Mouse (Mus musculus) embryonic facial prominence, embryonic 12.5 days (tissue): ENCODE results near the gene Nuak2. TPM values are rescaled to one million over a fixed set of nuclear protein-coding genes. Genes with fewer than 3 reads are reported as not detected.

ENCODE experiments used
- ATAC-seq: fragments of 200-750 bp; cut with Nextera tagmentation; 2 replicates; pipeline ENCODE4 v1.8.0; 2017; ENCODE audit not compliant: insufficient number of reproducible peaks, insufficient read depth, low FRiP score, low TSS enrichment
- H3K27ac ChIP-seq: fragments of 300-500 bp; sonication (generic); 2 replicates; pipeline ENCODE4 v1.5.1; 2016; ENCODE audit warnings: mild to moderate bottlenecking
- H3K27me3 ChIP-seq: fragments of 300-500 bp; sonication (generic); 2 replicates; pipeline ENCODE4 v1.6.1; 2016; ENCODE audit warnings: mild to moderate bottlenecking, moderate library complexity
- H3K36me3 ChIP-seq: fragments of 300-500 bp; sonication (generic); 2 replicates; pipeline ENCODE4 v1.6.1; 2016; ENCODE audit warnings: mild to moderate bottlenecking
- H3K4me1 ChIP-seq: fragments of 300-500 bp; sonication (generic); 2 replicates; pipeline ENCODE4 v1.6.1; 2016
- H3K4me2 ChIP-seq: fragments of 300-500 bp; sonication (generic); replicated peaks from 2 replicates; pipeline ENCODE4 v1.6.1; 2016; ENCODE audit warnings: mild to moderate bottlenecking, moderate library complexity
- H3K4me3 ChIP-seq: fragments of 300-500 bp; sonication (generic); 2 replicates; pipeline ENCODE4 v1.5.1; 2016; ENCODE audit warnings: mild to moderate bottlenecking
- H3K9ac ChIP-seq: fragments of 300-500 bp; sonication (generic); 2 replicates; pipeline ENCODE4 v1.6.1; 2016; ENCODE audit warnings: mild to moderate bottlenecking, moderate library complexity
- H3K9me3 ChIP-seq: fragments of 300-500 bp; sonication (generic); 2 replicates; pipeline ENCODE4 v1.6.1; 2016; ENCODE audit warnings: mild to moderate bottlenecking, moderate library complexity
- WGBS: fragments of 180-500 bp; shearing (Covaris S2); methylation state at CpG from one replicate; pipeline ENCODE4 v1.1.7; 2016; 5-methylcytosine and 5-hydroxymethylcytosine counted together
- polyA plus RNA-seq: library from polyadenylated mRNA; unstranded; fragments of >200 nt; fragmentation: Nextera tagmentation; extraction: Ambion mirVana; gene quantifications from 2 replicates; pipeline ENCODE4 v1.2.1, GENCODE M21; 2016

The Nuak2 gene
- polyA plus RNA-seq, 1 experiment from 2014 or later = 6.3 TPM

DNA sequence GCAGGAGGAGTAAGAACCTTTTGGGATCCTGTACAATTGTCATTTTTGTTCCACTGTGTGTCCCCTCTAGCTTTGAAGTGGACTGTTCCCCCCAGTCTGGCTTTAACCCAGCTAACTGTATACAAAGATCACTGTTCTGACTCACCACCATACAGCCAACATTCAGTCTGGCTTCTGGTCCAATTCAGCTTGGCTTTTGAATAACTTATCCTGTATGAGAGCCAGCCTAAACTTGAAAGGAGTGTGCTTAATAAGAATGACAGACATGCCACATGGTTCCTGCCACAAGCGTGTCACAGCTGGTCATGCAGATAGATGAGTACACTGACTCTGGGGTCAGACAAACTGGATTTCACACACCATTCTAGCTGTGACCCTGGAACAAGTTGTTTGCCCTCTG, 29.2 kb upstream of the Nuak2 start:
- H3K36me3 ChIP-seq = no peaks in the 10 kb centered on the region
- no peak overlapping the region for H3K4me2 ChIP-seq
- no peak overlapping the region for H3K4me3 ChIP-seq
- no peak overlapping the region for H3K9ac ChIP-seq
- 83% methylated on average over 1 of the region's 1 CpGs for WGBS
- ATAC-seq = no peak
- peaks cover 18% of the 10 kb centered on the region for H3K4me1 ChIP-seq
- no peaks in the 10 kb centered on the region for H3K9me3 ChIP-seq
- no peak overlapping the region for H3K27ac ChIP-seq
- H3K27me3 ChIP-seq = peaks cover 8% of the 10 kb centered on the region; the same call in 1 of the 2 replicates

DNA sequence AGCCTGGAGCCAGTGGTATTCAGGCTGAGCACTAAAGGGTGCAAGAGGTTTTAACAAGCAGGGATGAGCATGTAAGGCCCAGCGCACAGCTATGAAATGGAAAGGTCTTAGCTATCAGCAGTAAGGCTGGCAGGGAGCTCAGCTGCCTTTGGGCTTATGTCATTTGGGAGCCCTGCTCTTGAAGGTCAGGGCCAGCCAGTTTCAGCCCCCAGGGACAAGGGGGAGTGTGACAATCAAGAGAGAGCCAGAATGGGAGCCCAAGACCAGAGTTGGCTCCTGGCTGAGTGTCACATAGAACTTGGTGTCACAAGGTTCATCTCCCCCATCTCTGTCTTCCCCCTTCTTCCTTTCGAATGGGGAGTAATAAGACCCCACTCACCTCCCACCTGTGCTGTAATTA, 28.5 kb upstream of the Nuak2 start:
- Histone ChIP-seq H3K4me1 (peaks cover 22% of the 10 kb centered on the region), H3K4me3 (no peak overlapping the region), H3K9ac (no peak overlapping the region), H3K27me3 (peaks cover 8% of the 10 kb centered on the region; the same call in 1 of the 2 replicates), H3K36me3 (no peaks in the 10 kb centered on the region), H3K9me3 (no peaks in the 10 kb centered on the region), H3K27ac (no peak overlapping the region), H3K4me2 (no peak overlapping the region)
- 62% methylated on average over 2 of the region's 2 CpGs for WGBS
- ATAC-seq = no peak

DNA sequence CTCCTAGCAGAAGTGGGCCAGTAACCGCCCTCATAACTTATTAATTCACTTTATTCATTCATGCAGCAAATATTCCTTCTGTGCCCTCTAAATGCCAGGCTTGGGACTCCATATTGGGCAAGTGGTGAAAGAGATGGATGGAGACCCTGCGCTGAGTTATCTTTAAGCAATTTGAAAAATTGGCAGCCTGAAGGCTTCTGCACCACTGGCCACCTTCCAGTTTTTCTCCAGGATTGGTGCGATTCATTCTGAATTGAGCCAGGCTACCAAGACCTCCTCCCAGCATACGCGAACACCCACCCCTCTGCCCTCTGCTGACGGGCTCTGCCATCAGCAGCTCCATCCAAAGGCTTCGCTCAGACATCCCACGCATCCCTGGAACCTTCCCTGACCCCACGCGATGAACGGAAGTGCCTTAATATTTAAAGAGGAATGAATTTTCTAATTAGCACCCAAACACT, 27.9 kb upstream of the Nuak2 start:
- Histone ChIP-seq H3K9me3 (no peaks in the 10 kb centered on the region), H3K4me3 (no peak overlapping the region), H3K4me2 (no peak overlapping the region), H3K27me3 (peaks cover 8% of the 10 kb centered on the region; the same call in 1 of the 2 replicates), H3K27ac (no peak overlapping the region), H3K9ac (no peak overlapping the region), H3K36me3 (no peaks in the 10 kb centered on the region), H3K4me1 (peaks cover 28% of the 10 kb centered on the region)
- no peak for ATAC-seq
- 20% methylated on average over 11 of the region's 11 CpGs for WGBS

DNA sequence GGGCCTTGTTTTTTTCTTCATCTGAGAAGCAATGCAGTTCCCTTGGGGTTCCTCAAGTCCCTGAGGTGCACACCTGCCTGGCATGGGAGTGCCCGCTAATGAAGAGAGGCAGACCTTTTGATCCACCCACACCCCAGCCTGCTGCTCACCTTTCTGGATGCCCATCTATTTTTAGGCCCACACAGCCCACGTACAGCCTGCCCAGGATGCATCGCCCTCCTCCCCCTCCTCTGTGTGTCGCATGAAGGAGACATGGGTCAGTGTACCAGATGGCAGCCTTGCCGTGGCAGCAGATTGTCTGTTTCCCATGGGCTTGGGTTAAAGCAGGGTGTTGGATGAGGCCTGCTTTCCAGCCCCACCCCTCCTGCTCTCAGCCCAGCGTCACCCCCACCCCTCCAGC, 26.0 kb upstream of the Nuak2 start:
- no peak overlapping the region for H3K27ac ChIP-seq
- H3K27me3 ChIP-seq = peaks cover 20% of the 10 kb centered on the region; the same call in 1 of the 2 replicates
- H3K36me3 ChIP-seq = no peaks in the 10 kb centered on the region
- peaks cover 30% of the 10 kb centered on the region for H3K4me1 ChIP-seq
- H3K4me2 ChIP-seq = no peak overlapping the region
- H3K4me3 ChIP-seq = no peak overlapping the region
- WGBS = 72% methylated on average over 6 of the region's 6 CpGs
- no peak overlapping the region for H3K9ac ChIP-seq
- H3K9me3 ChIP-seq = no peaks in the 10 kb centered on the region
- ATAC-seq = no peak

DNA sequence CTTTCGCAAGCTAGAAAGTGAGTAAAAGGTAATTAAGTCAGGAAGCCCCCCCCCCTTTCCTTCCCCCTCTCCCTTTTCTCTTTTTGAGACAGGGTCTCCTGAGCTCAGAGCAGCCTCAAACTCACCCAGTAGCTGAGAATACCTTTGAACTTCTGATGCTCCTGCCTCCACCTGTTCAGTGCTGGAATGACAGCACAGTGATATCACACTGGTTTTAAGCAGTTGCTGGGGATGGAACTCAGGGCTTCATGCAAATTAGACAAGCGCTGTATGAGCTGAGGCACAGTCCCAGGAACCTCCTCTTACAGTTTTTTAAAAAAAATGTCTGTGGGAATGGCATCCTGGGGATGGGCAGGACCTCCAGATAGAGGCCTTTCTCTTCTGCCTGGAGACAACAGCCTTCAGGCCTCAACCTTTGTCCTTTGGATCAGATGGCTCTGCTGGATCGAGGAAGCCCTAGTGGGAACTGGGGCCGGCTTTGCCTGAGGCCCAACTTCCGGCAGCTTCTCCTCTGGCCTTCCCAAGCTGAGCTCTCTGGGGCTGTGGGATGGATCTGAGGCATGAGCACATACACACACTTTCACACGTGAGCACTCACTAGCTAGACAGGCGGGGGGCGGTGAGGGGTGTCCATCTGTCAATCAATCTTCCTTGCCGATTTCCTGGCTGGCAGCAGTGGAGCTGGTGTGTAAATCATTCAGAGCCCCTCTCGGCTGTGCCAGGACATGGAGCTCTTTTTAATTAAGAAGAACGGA, 24.8 kb upstream of the Nuak2 start:
- Histone ChIP-seq H3K9me3 (no peaks in the 10 kb centered on the region), H3K27ac (peak overlapping the region; percentile 75; the same call in 1 of the 2 replicates), H3K4me1 (peaks cover 30% of the 10 kb centered on the region), H3K4me3 (no peak overlapping the region), H3K36me3 (no peaks in the 10 kb centered on the region), H3K9ac (no peak overlapping the region), H3K27me3 (peaks cover 18% of the 10 kb centered on the region), H3K4me2 (no peak overlapping the region)
- 33% methylated on average over 11 of the region's 11 CpGs for WGBS
- ATAC-seq = no peak

DNA sequence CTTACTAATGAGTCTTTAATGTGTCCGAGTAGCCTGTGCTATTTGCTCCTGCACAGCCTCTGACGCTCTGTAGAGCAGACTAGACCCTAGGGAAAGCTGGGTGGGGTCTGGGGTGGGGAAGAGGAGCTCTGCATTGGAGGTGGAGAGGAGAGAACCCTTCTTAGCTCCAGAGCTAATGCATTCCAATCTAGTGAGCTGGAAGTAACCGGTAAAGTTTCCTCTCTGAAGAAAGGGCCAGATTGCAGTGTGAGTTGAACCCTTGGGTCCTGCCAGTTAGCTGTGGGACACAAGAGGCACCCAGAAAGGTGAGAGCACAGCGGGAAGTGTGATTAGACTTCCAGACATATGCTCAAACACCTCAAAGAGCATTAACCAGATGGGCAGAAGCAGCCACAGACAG, 24.2 kb upstream of the Nuak2 start:
- WGBS = 36% methylated on average over 4 of the region's 4 CpGs
- peaks cover 30% of the 10 kb centered on the region for H3K4me1 ChIP-seq
- no peaks in the 10 kb centered on the region for H3K9me3 ChIP-seq
- peaks cover 19% of the 10 kb centered on the region for H3K27me3 ChIP-seq
- no peak for ATAC-seq
- no peaks in the 10 kb centered on the region for H3K36me3 ChIP-seq
- peak overlapping the region; percentile 75 for H3K27ac ChIP-seq
- H3K9ac ChIP-seq = no peak overlapping the region
- 0 out of 2 replicates have a peak overlapping the region, but pooled peaks have one; percentile 6 for H3K4me2 ChIP-seq
- no peak overlapping the region for H3K4me3 ChIP-seq

DNA sequence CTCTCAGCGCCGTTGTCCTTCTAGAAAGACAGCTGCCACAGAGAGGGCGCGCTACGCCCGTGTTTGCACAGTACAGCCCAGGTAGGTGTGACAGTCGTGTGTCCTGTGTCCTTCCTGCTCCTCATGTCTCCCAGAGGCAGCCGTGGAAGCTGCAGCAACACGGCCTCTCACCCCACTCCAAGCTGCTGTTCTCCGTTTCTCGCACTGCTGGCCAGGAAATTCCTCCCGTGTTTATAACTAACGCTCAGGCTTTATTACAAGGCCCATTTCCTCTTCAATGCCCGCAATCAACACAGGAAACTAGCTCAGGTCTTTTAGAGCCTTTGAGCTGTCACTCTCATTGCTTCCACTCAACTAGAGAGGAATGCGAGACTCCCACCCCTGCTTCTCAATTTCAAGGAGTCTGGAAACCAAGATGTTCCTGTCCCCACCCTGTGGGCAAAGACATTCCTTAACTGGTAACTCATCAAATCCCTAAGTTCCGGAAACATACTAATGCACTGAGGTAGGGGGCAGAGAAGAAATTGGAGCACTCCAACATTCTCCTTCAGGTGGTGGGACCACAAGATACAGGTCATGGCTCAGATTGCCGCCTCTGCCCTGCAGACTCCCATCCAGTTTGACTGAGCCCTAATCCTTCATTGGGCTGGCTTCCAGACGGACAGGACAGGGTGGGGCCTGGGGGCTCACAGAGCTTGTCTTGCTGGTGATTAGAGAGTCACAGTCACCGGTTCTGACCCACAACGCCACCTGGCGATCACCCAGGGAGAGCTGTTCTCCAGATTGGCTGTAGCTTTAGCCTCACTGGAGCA, 23.4 kb upstream of the Nuak2 start:
- Histone ChIP-seq H3K27ac (peak overlapping the region; percentile 75), H3K9me3 (no peaks in the 10 kb centered on the region), H3K27me3 (peaks cover 26% of the 10 kb centered on the region), H3K9ac (no peak overlapping the region), H3K4me3 (no peak overlapping the region), H3K36me3 (no peaks in the 10 kb centered on the region), H3K4me2 (peak overlapping the region; percentile 6; the same call in 1 of the 2 replicates), H3K4me1 (peaks cover 30% of the 10 kb centered on the region)
- ATAC-seq = peak; percentile 36
- WGBS = 37% methylated on average over 21 of the region's 21 CpGs

DNA sequence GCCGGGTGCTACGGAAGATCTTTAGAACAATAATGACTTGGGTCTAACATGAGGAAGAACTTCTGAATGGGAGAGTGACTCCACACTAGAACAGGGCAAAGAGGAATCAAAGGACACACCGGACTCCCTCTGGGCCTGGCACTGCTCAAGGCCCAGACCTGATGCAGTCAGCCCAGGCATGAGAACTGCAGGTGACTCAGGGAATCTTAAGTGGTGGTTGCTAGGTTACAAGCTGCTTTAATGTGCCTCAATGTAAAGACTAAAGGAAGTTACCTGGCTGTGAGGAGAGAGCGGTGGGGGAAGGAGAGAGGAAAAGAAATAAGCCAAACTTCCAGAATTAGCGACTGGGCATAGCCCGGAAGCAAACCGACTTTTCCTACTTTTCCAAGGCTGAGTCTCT, 20.4 kb upstream of the Nuak2 start:
- no peak for ATAC-seq
- 68% methylated on average over 7 of the region's 7 CpGs for WGBS
- Histone ChIP-seq H3K9me3 (no peaks in the 10 kb centered on the region), H3K4me3 (no peak overlapping the region), H3K27ac (no peak overlapping the region), H3K4me1 (peaks cover 32% of the 10 kb centered on the region), H3K27me3 (peaks cover 56% of the 10 kb centered on the region), H3K9ac (no peak overlapping the region), H3K36me3 (no peaks in the 10 kb centered on the region), H3K4me2 (no peak overlapping the region)

DNA sequence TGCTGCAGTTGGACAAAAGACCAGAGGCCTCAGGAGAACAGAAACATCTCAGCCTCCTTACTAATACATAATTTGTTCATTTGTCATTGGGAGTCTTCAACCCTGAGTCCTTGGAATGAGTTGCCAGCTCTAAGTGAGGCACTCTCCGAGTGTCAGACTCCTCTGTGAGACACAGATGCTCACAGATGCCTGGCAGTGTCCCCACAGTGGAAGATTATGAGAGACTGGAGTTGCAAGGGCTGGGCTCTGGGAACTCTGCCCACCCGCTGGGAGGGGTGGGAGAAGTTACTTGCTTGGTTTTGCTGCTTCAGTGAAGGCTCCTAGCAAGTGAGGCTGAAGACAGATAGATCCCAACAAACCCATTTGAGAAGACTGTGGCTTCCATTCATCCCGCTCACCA, 19.9 kb upstream of the Nuak2 start:
- Histone ChIP-seq H3K27ac (no peak overlapping the region), H3K9ac (no peak overlapping the region), H3K36me3 (no peaks in the 10 kb centered on the region), H3K9me3 (no peaks in the 10 kb centered on the region), H3K4me3 (no peak overlapping the region), H3K4me2 (no peak overlapping the region), H3K4me1 (peaks cover 28% of the 10 kb centered on the region), H3K27me3 (peaks cover 57% of the 10 kb centered on the region)
- no peak for ATAC-seq
- 53% methylated on average over 3 of the region's 3 CpGs for WGBS

DNA sequence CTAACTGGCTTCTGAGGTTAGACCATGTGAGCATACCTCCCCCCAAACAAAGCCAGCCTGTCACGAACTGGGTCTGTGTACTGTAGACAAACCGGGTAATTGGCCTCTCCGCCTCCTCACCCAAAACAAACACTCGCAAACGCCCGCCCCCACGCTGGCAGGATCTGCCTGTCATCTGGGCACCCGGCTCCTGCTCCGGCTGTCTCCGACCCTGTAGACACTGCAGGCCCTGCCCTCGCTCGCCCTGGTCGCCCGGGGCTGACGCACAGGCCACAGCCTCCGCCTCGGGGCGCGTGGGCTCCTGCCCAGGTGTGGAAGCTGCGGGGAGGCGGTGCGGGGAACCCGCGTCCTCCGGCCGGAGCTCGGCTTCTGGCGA, 17.5 kb upstream of the Nuak2 start, which contains the start of gene Klhdc8a:
Klhdc8a (plus strand) TSS at position 202 of the 376 bp plus-strand sequence.
- Histone ChIP-seq H3K27ac (no peak within 1 kb of the TSS), H3K9me3 (no peaks in the 10 kb centered on the region)
- ATAC-seq = 0 out of 2 replicates have a peak, but pooled peaks have one; percentile 32

DNA sequence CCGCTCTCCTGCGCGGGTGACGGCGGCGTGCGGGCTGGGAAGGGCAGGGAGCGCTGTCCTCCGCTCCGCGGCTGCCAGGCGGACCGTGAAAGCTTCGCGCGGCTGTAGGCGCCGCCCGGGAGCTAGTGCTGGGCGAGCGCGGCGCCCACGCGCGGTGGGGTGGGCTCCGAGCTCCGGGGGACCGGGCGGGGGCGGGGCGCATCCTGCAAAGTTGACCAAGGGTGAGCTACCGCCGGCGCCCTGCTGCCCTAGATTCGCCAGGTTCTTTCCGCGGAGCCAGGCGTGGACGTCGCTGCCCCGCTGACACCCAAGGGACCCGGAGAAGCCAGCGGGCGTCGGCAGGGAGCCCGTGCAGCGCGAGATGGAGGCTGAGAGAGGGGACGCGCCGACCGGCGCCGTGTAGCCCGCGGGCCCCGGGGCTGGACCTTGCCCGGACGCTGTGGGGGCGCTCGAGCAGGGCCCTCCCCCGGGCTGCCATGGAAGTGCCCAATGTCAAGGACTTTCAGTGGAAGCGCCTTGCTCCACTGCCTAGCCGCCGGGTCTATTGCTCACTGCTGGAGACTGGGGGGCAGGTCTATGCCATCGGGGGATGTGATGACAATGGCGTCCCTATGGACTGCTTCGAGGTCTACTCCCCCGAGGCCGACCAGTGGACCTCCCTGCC, 17.0 kb upstream of the Nuak2 start:
- WGBS = 2% methylated on average over 64 of the region's 71 CpGs
- Histone ChIP-seq H3K9ac (peak overlapping the region; percentile 66), H3K27ac (no peak overlapping the region), H3K4me2 (peak overlapping the region; percentile 100), H3K4me1 (0 out of 2 replicates have a peak, but pooled peaks cover 6% of the 10 kb centered on the region), H3K36me3 (no peaks in the 10 kb centered on the region), H3K9me3 (no peaks in the 10 kb centered on the region), H3K4me3 (peak overlapping the region; percentile 59), H3K27me3 (peaks cover 61% of the 10 kb centered on the region)
- 0 out of 2 replicates have a peak, but pooled peaks have one; percentile 5 for ATAC-seq

More for the DNA sequence above, 17.5 kb upstream of the Nuak2 start, which contains the start of gene Klhdc8a:
- 0 out of 2 replicates have a peak, but pooled peaks cover 6% of the 10 kb centered on the region for H3K4me1 ChIP-seq
- H3K9ac ChIP-seq = peak within 1 kb of the TSS; percentile 66
- H3K4me2 ChIP-seq = peak within 1 kb of the TSS; percentile 100
- under 1% methylated on average over 28 of the region's 28 CpGs for WGBS
- H3K36me3 ChIP-seq = no peaks in the 10 kb centered on the region
- H3K27me3 ChIP-seq = peaks cover 62% of the 10 kb centered on the region
- H3K4me3 ChIP-seq = peak within 1 kb of the TSS; percentile 59
